Mouse (Mus musculus): ENCODE results near the gene Igsf21. TPM values are rescaled to one million over a fixed set of nuclear protein-coding genes. Genes with fewer than 3 reads are reported as not detected.

Igsf21 gene
- 50.8 and 57.2 TPM in 2 replicates for polyA plus RNA-seq (2015; fragmentation: Nextera tagmentation; extraction: Ambion mirVana)

DNA sequence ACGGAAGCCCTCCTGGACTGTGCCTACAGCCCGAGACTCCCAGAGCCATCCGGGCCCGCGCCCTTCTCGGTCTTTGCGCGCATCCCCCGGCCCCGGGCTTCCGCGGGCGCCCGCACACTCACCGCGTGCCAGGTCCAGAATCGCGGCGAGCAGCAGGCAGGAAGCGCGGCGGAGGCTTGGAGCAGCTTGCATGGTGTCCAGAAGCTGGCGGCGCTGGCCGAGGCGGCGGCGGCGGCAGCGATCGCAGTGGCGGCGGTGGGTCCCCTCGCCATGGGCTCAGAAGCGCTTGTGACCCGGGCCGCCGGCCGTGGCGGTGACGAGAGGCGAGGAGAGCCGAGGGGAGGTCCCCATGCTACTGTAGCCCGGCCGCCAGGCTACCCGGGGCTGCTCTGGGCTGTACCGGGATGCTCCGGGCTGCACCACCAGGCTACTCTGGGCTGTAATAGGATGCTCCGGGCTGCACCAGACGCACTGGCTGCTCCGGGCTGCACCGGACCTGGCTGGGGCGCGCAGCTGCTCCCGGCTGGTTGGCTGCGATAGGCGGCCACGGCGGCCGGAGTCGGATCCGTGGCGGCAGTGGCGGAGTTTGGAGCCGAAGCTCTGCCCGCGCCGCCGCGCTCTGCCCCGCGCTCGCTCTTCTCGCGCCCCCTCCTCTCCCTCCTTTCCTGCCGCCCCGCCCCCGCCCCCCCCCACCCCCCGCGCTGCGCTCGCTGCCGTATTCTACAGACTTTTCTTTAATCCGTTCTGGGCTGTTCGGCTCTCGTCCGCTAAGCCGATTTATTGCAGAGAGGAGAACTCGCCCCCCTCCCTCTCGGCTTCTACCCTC lies at the start of gene Igsf21:
Gene Igsf21 (minus strand): TSS at position 605 of the 826 bp plus-strand sequence.
- ATAC-seq (replicated peaks), result peak; percentile 70
- under 1% methylated on average over 84 of the region's 90 CpGs for WGBS
- H3K4me1 ChIP-seq, result peaks cover 66% of the 10 kb centered on the region

DNA sequence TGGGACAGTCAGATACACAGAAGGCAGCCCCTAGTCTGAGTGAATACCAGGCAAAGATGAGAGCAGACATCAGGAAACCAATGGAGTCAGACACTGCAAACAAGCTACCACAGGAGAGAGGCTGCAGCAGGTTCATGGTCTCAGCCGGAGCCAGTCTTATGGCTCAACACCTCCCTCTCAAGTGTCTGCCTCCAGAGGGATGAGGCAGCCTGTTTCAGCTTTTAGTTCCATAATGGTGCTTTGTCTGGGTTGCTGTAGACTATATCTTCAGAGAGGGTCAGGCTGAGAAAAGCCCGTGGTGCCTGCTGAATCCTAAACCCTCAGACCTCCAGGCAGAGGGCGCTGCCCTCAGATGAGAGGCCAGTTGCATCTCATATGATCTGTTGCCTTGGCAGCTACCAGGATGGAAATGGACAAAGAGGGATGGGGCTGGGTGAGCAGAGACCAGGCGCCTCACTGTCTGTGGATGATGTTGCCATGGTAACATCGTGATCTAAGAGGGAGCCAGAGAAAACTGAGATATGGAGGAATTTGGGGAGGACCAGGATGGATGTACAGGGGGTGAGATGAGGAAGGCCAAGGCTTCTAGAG lies 39.2 kb upstream of the Igsf21 start:
- Histone ChIP-seq H3K27ac (replicated peaks) (peak overlapping the region; percentile 67), H3K27me3 (no peaks in the 10 kb centered on the region), H3K4me1 (peaks cover 10% of the 10 kb centered on the region), H3K9me3 (no peaks in the 10 kb centered on the region), H3K36me3 (no peaks in the 10 kb centered on the region), H3K9ac (replicated peaks) (no peak overlapping the region), H3K4me2 (replicated peaks) (no peak overlapping the region), H3K4me3 (no peak overlapping the region)
- WGBS, result 62% methylated on average over 5 of the region's 5 CpGs
- peak; percentile 69 for ATAC-seq (replicated peaks)

More for the DNA sequence above, at the start of gene Igsf21:
- peak within 1 kb of the TSS; percentile 89 for H3K4me2 ChIP-seq (replicated peaks)
- H3K9me3 ChIP-seq, result no peaks in the 10 kb centered on the region
- peak within 1 kb of the TSS; percentile 77 for H3K9ac ChIP-seq (replicated peaks)
- H3K4me3 ChIP-seq, result peak within 1 kb of the TSS; percentile 59
- no peaks in the 10 kb centered on the region for H3K36me3 ChIP-seq
- H3K27me3 ChIP-seq, result peaks cover 34% of the 10 kb centered on the region; the same call in 1 of the 2 replicates
- H3K27ac ChIP-seq (replicated peaks), result peak within 1 kb of the TSS; percentile 65

DNA sequence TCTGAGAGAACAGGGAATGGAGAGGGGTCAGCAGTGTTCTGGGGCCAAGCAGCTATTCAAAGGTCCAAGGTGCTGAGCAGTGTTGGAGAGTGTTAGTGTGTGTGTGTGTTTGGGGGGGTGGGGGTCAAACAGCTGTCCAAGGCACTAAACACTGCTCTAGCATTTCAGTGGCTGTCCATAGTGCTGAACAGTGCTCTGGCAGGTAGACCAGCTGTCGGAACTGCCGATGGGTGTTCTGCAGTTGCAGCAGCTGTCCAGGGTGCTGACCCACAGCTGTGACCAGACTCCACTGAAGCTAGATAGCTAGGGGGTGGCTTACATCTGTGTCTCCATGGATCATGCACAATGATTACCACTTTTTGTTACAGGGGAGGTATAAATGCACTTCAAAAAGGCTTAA lies 36.8 kb upstream of the Igsf21 start:
- Histone ChIP-seq H3K27ac (replicated peaks) (no peak overlapping the region), H3K36me3 (no peaks in the 10 kb centered on the region), H3K4me2 (replicated peaks) (no peak overlapping the region), H3K4me1 (peaks cover 10% of the 10 kb centered on the region), H3K9ac (replicated peaks) (no peak overlapping the region), H3K4me3 (no peak overlapping the region), H3K27me3 (no peaks in the 10 kb centered on the region), H3K9me3 (no peaks in the 10 kb centered on the region)
- WGBS, result 10% methylated on average over 2 of the region's 2 CpGs
- no peak for ATAC-seq (replicated peaks)

DNA sequence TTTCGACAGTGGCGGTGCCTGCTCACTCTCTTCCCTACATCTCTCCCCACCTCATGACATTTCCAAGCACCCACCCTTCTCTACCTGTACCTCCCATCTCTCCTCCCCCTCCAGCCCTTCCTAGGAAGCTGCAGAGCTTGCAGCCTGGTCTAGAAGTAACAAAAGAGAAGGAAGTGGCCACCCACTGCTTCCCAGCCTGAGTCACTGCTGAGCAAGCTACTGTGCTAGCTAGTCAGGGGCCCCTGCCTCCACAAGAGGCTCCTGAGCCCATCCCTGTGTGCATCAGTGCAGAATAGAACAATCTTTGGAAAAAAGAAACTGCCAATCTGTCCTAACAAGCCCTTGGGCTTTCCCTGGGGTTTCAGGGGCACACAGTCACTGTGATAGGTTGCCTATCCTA lies 31.7 kb upstream of the Igsf21 start:
- Histone ChIP-seq H3K4me3 (no peak overlapping the region), H3K9me3 (no peaks in the 10 kb centered on the region), H3K9ac (replicated peaks) (no peak overlapping the region), H3K27ac (replicated peaks) (no peak overlapping the region), H3K4me1 (no peaks in the 10 kb centered on the region), H3K36me3 (no peaks in the 10 kb centered on the region), H3K27me3 (no peaks in the 10 kb centered on the region), H3K4me2 (replicated peaks) (no peak overlapping the region)
- 85% methylated on average over 2 of the region's 2 CpGs for WGBS
- ATAC-seq (replicated peaks), result no peak

DNA sequence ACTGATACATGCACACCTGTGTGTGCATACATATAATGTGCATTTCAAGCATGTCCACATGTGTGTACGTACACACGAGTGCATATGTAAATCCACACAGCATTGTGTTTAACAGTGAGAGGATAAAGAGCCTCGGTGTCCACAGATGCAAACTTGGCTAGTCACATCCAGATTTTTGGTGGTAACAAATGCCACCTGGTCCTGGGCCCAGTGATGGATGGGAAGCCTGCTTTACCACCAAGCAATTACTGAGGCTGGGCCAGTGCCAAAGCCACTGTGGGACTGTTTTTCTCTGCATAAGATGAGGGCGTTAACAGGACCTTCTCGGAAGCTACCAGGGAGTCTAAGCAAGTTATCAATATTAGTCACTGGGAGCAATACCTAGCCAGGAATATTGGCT lies 25.3 kb upstream of the Igsf21 start:
- 60% methylated on average over 5 of the region's 5 CpGs for WGBS
- Histone ChIP-seq H3K4me1 (peaks cover 10% of the 10 kb centered on the region), H3K36me3 (no peaks in the 10 kb centered on the region), H3K9ac (replicated peaks) (no peak overlapping the region), H3K27ac (replicated peaks) (no peak overlapping the region), H3K27me3 (no peaks in the 10 kb centered on the region), H3K9me3 (no peaks in the 10 kb centered on the region), H3K4me3 (no peak overlapping the region), H3K4me2 (replicated peaks) (no peak overlapping the region)
- no peak for ATAC-seq (replicated peaks)

DNA sequence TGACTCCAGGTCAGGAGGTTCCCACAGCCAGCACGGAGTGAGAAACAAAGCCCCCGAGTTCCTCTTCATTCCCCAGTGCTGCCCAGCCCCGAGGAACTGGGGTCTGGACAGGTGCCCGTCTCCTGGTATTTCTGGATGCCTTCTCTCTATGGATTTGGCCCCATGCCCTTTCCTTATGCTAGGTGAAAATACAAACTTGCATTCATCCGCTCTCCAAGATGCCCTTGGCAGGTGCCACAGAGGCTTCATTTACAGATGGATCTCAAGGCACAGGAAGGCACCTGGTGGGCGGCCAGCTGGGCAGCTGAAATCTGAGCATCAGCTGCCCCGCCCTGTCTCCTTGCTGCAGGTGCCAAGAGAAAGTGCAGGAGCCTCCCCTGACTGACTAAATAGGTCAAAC lies 23.9 kb upstream of the Igsf21 start:
- no peak overlapping the region for H3K9ac ChIP-seq (replicated peaks)
- peaks cover 3% of the 10 kb centered on the region; the same call in 1 of the 2 replicates for H3K9me3 ChIP-seq
- H3K4me2 ChIP-seq (replicated peaks), result no peak overlapping the region
- H3K4me1 ChIP-seq, result peaks cover 10% of the 10 kb centered on the region
- H3K27ac ChIP-seq (replicated peaks), result no peak overlapping the region
- H3K4me3 ChIP-seq, result no peak overlapping the region
- ATAC-seq (replicated peaks), result no peak
- H3K27me3 ChIP-seq, result no peaks in the 10 kb centered on the region
- 33% methylated on average over 7 of the region's 7 CpGs for WGBS
- H3K36me3 ChIP-seq, result no peaks in the 10 kb centered on the region

DNA sequence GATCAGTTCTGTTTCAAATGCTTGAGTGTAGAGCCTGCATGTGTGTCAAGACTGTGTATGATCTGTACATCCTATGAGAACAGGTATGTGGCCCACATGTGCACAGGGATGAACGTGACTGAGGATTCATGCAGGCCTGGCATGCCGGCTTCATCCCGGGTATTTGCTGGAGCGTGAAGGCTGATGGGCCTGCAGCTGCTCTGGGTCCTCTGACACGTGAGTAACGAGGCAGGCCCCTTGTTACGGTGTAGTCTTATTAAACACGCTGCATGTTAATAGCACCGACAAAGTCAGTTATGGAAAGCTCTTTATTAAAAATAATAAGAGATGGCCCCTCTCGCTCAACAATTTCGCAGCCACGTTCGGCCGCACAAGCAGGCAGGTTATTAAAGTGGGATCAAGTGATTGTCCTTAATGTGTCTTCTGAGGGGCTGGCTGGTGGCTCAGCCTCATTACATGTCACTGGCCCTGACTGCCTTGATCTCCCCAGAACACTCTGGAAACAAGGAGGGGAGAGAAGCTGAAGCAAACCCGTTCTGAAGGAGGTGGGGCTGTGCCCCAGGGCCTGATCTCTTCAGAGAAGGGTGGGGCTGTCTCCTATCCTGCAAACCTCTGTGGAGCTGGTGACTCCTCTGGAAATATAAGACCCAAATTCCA lies 22.7 kb upstream of the Igsf21 start:
- H3K9ac ChIP-seq (replicated peaks), result no peak overlapping the region
- ATAC-seq (replicated peaks), result no peak
- peaks cover 13% of the 10 kb centered on the region for H3K4me1 ChIP-seq
- H3K4me3 ChIP-seq, result no peak overlapping the region
- H3K36me3 ChIP-seq, result no peaks in the 10 kb centered on the region
- WGBS, result 48% methylated on average over 15 of the region's 15 CpGs
- no peak overlapping the region for H3K27ac ChIP-seq (replicated peaks)
- no peak overlapping the region for H3K4me2 ChIP-seq (replicated peaks)
- H3K27me3 ChIP-seq, result no peaks in the 10 kb centered on the region
- H3K9me3 ChIP-seq, result peaks cover 3% of the 10 kb centered on the region; the same call in 1 of the 2 replicates

DNA sequence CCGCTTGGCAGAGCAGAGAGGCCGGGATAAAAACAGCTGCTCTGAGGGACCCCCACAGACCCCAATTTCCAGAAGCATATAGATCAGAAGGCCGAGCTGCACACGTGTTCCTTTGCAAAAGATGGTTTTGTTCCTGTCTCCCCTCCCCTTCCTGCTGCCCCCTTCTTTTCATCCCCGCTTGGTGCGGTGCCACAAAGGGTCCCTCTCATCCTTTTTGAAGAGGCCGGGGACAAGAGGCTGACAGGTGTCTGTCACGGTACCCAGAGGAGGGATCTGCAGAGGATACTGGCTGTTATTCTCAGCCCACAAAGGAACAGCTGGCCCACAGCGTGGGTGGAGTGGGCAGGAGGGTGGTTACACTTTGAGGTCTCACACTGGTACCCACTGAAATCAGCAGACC lies 21.3 kb upstream of the Igsf21 start:
- Histone ChIP-seq H3K27me3 (no peaks in the 10 kb centered on the region), H3K4me3 (no peak overlapping the region), H3K36me3 (no peaks in the 10 kb centered on the region), H3K4me1 (peaks cover 15% of the 10 kb centered on the region), H3K9ac (replicated peaks) (no peak overlapping the region), H3K9me3 (peaks cover 3% of the 10 kb centered on the region; the same call in 1 of the 2 replicates), H3K27ac (replicated peaks) (0 out of 2 replicates have a peak overlapping the region, but pooled peaks have one; percentile 27), H3K4me2 (replicated peaks) (no peak overlapping the region)
- ATAC-seq (replicated peaks), result peak; percentile 36; the same call in 1 of the 2 replicates
- 35% methylated on average over 9 of the region's 9 CpGs for WGBS

DNA sequence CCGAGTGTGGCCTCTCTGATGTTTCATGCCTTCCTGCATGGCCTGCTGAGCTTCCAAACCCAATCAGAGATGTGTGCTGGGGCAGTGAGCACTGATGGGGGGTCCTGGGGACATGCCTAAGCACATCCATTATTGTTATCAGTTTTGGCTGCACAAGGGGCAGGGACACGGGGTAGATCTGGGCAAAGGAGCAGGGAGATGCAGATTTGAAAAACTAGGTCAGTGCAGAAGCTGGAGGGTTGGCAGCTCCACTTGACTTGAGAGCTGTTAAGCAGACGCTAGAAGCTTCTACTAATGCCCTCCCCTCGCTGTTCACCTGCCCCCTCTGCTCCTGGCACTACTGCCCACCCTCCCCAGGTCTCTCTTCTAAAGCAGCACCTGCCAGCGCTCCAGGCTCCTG lies 20.5 kb upstream of the Igsf21 start:
- 70% methylated on average over 5 of the region's 5 CpGs for WGBS
- Histone ChIP-seq H3K4me1 (peaks cover 15% of the 10 kb centered on the region), H3K27ac (replicated peaks) (peak overlapping the region; percentile 25; the same call in 1 of the 2 replicates), H3K4me3 (no peak overlapping the region), H3K36me3 (no peaks in the 10 kb centered on the region), H3K9ac (replicated peaks) (no peak overlapping the region), H3K27me3 (no peaks in the 10 kb centered on the region), H3K4me2 (replicated peaks) (no peak overlapping the region), H3K9me3 (peaks cover 3% of the 10 kb centered on the region; the same call in 1 of the 2 replicates)
- ATAC-seq (replicated peaks), result no peak

DNA sequence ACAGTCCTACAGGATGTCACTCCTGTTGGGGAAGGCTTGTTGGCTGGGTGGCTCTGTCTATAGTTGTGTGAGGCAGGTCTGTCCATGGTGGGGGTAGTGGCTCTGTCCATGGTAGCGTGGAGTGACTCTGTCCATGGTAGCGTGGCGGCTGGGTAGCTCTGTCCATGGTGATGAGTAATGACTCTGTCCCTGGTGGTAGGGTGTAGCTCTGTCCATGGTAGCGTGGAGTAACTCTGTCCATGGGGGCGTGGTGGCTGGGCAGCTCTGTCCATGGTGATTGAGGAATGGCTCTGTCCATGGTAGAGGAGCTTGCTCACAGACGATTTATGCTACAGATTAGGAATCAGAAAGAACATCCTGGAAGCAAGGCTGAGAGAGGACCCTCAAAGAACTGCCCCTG lies 12.4 kb upstream of the Igsf21 start:
- no peaks in the 10 kb centered on the region for H3K4me1 ChIP-seq
- no peak for ATAC-seq (replicated peaks)
- H3K36me3 ChIP-seq, result no peaks in the 10 kb centered on the region
- no peaks in the 10 kb centered on the region for H3K9me3 ChIP-seq
- no peak overlapping the region for H3K4me3 ChIP-seq
- no peak overlapping the region for H3K27ac ChIP-seq (replicated peaks)
- 0 out of 2 replicates have a peak, but pooled peaks cover 2% of the 10 kb centered on the region for H3K27me3 ChIP-seq
- H3K4me2 ChIP-seq (replicated peaks), result no peak overlapping the region
- H3K9ac ChIP-seq (replicated peaks), result no peak overlapping the region
- 9% methylated on average over 6 of the region's 6 CpGs for WGBS

DNA sequence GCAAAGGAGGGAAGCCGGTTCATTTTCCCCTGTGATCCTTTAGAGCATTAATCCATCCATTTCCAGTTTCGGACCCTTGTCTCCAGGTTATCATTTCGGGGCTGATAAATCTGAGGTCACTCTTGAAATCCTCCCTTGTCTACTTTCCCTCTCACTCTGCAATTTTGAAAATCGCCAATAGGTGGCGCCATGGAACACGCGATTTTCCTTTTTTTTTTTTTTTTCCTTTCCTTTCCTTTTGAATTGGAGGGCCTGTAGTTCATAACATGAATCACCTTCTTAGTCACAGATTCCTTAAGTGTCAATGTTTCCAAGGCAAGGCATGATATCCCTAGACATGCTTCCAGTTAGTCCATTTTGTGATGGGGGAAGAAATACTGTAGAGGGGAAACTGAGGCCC lies 5.8 kb upstream of the Igsf21 start:
- no peak overlapping the region for H3K9ac ChIP-seq (replicated peaks)
- H3K4me1 ChIP-seq, result peaks cover 23% of the 10 kb centered on the region
- no peak overlapping the region for H3K4me3 ChIP-seq
- H3K9me3 ChIP-seq, result no peaks in the 10 kb centered on the region
- WGBS, result 7% methylated on average over 7 of the region's 7 CpGs
- ATAC-seq (replicated peaks), result no peak
- H3K4me2 ChIP-seq (replicated peaks), result no peak overlapping the region
- H3K27me3 ChIP-seq, result peaks cover 10% of the 10 kb centered on the region; the same call in 1 of the 2 replicates
- H3K27ac ChIP-seq (replicated peaks), result no peak overlapping the region
- no peaks in the 10 kb centered on the region for H3K36me3 ChIP-seq
